Mouse (Mus musculus) forebrain, embryonic 15.5 days (tissue): ENCODE measurements around the gene Tmem167. TPM values are rescaled to one million over a fixed set of nuclear protein-coding genes. Genes with fewer than 3 reads are reported as not detected.

ENCODE experiments used
- ATAC-seq: fragments of 200-750 bp; cut with Nextera tagmentation; replicated peaks from 2 replicates; pipeline ENCODE4 v1.8.0; 2017; ENCODE audit warnings: mild to moderate bottlenecking, moderate TSS enrichment, moderate library complexity
- H3K27ac ChIP-seq: fragments of 300-500 bp; sonication (generic); replicated peaks from 2 replicates; pipeline ENCODE4 v1.5.1; 2015; ENCODE audit warnings: mild to moderate bottlenecking, inconsistent platforms
- H3K27me3 ChIP-seq: fragments of 300-500 bp; sonication (generic); 2 replicates; pipeline ENCODE4 v1.6.1; 2015; ENCODE audit warnings: inconsistent platforms
- H3K36me3 ChIP-seq: fragments of 300-500 bp; sonication (generic); 2 replicates; pipeline ENCODE4 v1.6.1; 2015; ENCODE audit warnings: mild to moderate bottlenecking, inconsistent platforms
- H3K4me1 ChIP-seq: fragments of 300-500 bp; sonication (generic); 2 replicates; pipeline ENCODE4 v1.6.1; 2015; ENCODE audit warnings: inconsistent platforms
- H3K4me2 ChIP-seq: fragments of 300-500 bp; sonication (generic); replicated peaks from 2 replicates; pipeline ENCODE4 v1.6.1; 2015; ENCODE audit warnings: mild to moderate bottlenecking, inconsistent platforms
- H3K4me3 ChIP-seq: fragments of 300-500 bp; sonication (generic); 2 replicates; pipeline ENCODE4 v1.5.1; 2015; ENCODE audit warnings: mild to moderate bottlenecking, inconsistent platforms
- H3K9ac ChIP-seq: fragments of 300-500 bp; sonication (generic); replicated peaks from 2 replicates; pipeline ENCODE4 v1.6.1; 2015; ENCODE audit warnings: mild to moderate bottlenecking, inconsistent platforms
- H3K9me3 ChIP-seq: fragments of 300-500 bp; sonication (generic); 2 replicates; pipeline ENCODE4 v1.6.1; 2016; ENCODE audit warnings: inconsistent platforms
- WGBS: fragments of 180-500 bp; shearing (Covaris S2); methylation state at CpG from one replicate; pipeline ENCODE4 v1.1.7; 2015; ENCODE audit warnings: mixed read lengths; 5-methylcytosine and 5-hydroxymethylcytosine counted together
- polyA plus RNA-seq: library from polyadenylated mRNA; unstranded; fragments of >200 nt; fragmentation: Nextera tagmentation; extraction: Ambion mirVana; gene quantifications from 2 replicates; pipeline ENCODE4 v1.2.1, GENCODE M21; 2015

Tmem167 gene
- polyA plus RNA-seq, 1 experiment from 2014 or later = 47.6 TPM

DNA sequence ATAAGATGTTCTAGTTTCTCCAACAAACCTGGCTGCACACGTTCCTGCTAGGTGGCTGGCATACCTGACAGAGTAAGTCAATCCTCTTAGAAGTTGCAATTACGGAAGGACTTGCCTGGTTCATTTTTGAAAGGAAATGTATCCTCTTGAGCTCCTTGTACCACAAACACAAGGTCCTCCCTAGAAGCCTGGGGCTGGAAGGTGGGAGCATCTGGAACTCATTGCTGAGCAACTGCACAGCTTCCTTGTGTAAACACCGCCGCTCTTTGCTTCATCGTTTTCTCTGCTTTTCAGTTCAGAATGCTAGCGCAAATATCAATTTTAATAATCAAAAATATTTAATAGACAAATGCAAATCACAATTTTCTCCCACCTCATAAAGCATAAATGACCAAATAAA lies 102.9 kb downstream of the Tmem167 start:
- 90% methylated on average over 6 of the region's 6 CpGs for WGBS
- no peaks in the 10 kb centered on the region for H3K27me3 ChIP-seq
- no peak for ATAC-seq

More for the DNA sequence above, 102.9 kb downstream of the Tmem167 start:
- H3K36me3 ChIP-seq = no peaks in the 10 kb centered on the region
- no peaks in the 10 kb centered on the region for H3K9me3 ChIP-seq
- H3K4me1 ChIP-seq = no peaks in the 10 kb centered on the region
- no peak overlapping the region for H3K4me3 ChIP-seq
- no peak overlapping the region for H3K27ac ChIP-seq
- H3K4me2 ChIP-seq = no peak overlapping the region
- H3K9ac ChIP-seq = no peak overlapping the region

Other genes with a start within 250 kb of the Tmem167 start
- gene Xrcc4, start 485 bp downstream of the Tmem167 start, polyA plus RNA-seq = 15.2 and 16.9 TPM in 2 replicates